10 mouse cellular contexts compared by ENCODE assay signal in genomic region chr17:30007883-30008282, GRCm38 (mm10). TPM values are rescaled to one million over a fixed set of nuclear protein-coding genes. Genes with fewer than 3 reads are reported as not detected.
DNase-seq lines count a peak whose midpoint lies in the region; ATAC-seq and TF ChIP-seq lines count a peak whose summit lies in the region.
"Had no signal": no experiment of that assay in that cellular context is flagged by ENCODE, and none has a peak within 500 bp of the region (broad histone marks: within the 10 kb centered on the region; RNA-seq: fewer than 3 reads in every experiment).

No protein-coding gene starts in this region.

- peak overlapping the region; percentile 61; the same call in 1 of the 2 replicates for H3K27ac ChIP-seq in layer of hippocampus, adult 2 months
- peak overlapping the region; percentile 47 for H3K27ac ChIP-seq in intestine, embryonic 14.5 days (ENCODE audit: low read depth)
- no peak overlapping the region for H3K27ac ChIP-seq in limb, embryonic 13.5 days
- peak overlapping the region; percentile 60 for H3K27ac ChIP-seq in olfactory bulb, adult 2 months (ENCODE audit: insufficient read depth, low read depth, low read length)

- H3K9ac ChIP-seq in intestine, embryonic 14.5 days (ENCODE audit: low read length): no peak overlapping the region
- H3K9ac ChIP-seq in limb, embryonic 13.5 days: no peak overlapping the region

- ATAC-seq in intestine, embryonic 14.5 days (replicated peaks; ENCODE audit: low FRiP score, low TSS enrichment, low read depth): no peak
- ATAC-seq in limb, embryonic 13.5 days (ENCODE audit: low FRiP score, low read depth): no peak
- no peak for ATAC-seq in inflammation-experienced regulatory T-cells, adult 6 months

- H3K27me3 ChIP-seq in intestine, embryonic 14.5 days (replicated peaks; ENCODE audit: control insufficient read depth, insufficient read depth, low read length): no peaks in the 10 kb centered on the region
- H3K27me3 ChIP-seq in limb, embryonic 13.5 days: no peaks in the 10 kb centered on the region

- no peak overlapping the region for H3K4me3 ChIP-seq in layer of hippocampus, adult 2 months
- H3K4me3 ChIP-seq in intestine, embryonic 14.5 days (ENCODE audit: low read depth, low read length): no peak overlapping the region
- H3K4me3 ChIP-seq in limb, embryonic 13.5 days: peak overlapping the region; percentile 2; the same call in 1 of the 2 replicates
- H3K4me3 ChIP-seq in olfactory bulb, adult 2 months (ENCODE audit: insufficient read depth, low read depth, low read length): peak overlapping the region; percentile 10; the same call in 1 of the 2 replicates
- H3K4me3 ChIP-seq: erythroblast, embryonic 14.5 days had no signal

- 39% methylated on average over 6 of the region's 6 CpGs for WGBS in intestine, embryonic 14.5 days
- 87% methylated on average over 6 of the region's 6 CpGs for WGBS in limb, embryonic 13.5 days
- WGBS in olfactory bulb, adult 2 months: 87% methylated on average over 6 of the region's 6 CpGs

- no peak for DNase-seq in layer of hippocampus, adult 2 months (ENCODE audit: low spot score in 2 of 2)
- no peak for DNase-seq in layer of hippocampus, adult 8-10 months (ENCODE audit: low spot score in 2 of 2)
- no peak for DNase-seq in intestine, embryonic 14.5 days (ENCODE audit: low spot score)
- DNase-seq in lung, adult 18-20 months: no peak
- DNase-seq in adipocyte (ENCODE audit: low spot score): no peak

- no peaks in the 10 kb centered on the region for H3K36me3 ChIP-seq in intestine, embryonic 14.5 days (ENCODE audit: control insufficient read depth, insufficient read depth, low read length)
- H3K36me3 ChIP-seq in limb, embryonic 13.5 days: peaks cover 9% of the 10 kb centered on the region; the same call in 1 of the 2 replicates

- no peak for TF ChIP-seq POLR2A in olfactory bulb, adult 2 months (IDR thresholded peaks at IDR 0.05; ENCODE audit: insufficient read depth, low read depth, low read length)

- no peak for TF ChIP-seq CTCF in layer of hippocampus, adult 2 months (conservative IDR thresholded peaks at IDR 0.05)
- no peak for TF ChIP-seq CTCF in olfactory bulb, adult 2 months (IDR thresholded peaks at IDR 0.05; ENCODE audit: insufficient read depth, low read depth, low read length)

- no peaks in the 10 kb centered on the region for H3K9me3 ChIP-seq in intestine, embryonic 14.5 days (ENCODE audit: control insufficient read depth, low read length)
- H3K9me3 ChIP-seq in limb, embryonic 13.5 days: no peaks in the 10 kb centered on the region
- H3K9me3 ChIP-seq: G1E had no signal

- peak overlapping the region; percentile 79 for H3K4me2 ChIP-seq in intestine, embryonic 14.5 days (ENCODE audit: low read length)
- peak overlapping the region; percentile 79 for H3K4me2 ChIP-seq in limb, embryonic 13.5 days (replicated peaks)

- H3K4me1 ChIP-seq in intestine, embryonic 14.5 days (replicated peaks; ENCODE audit: control insufficient read depth, insufficient read depth, low read length): peaks cover 39% of the 10 kb centered on the region
- H3K4me1 ChIP-seq in limb, embryonic 13.5 days: peaks cover 46% of the 10 kb centered on the region
- peaks cover 15% of the 10 kb centered on the region for H3K4me1 ChIP-seq in olfactory bulb, adult 2 months (ENCODE audit: control insufficient read depth, insufficient read depth, low read length)

RNA-seq across cellular contexts. Expression of gene Zfand3, which starts 3.4 kb away (rescaled TPM):
- total RNA-seq in layer of hippocampus, adult 2 months (2021): 100 to 1,000 TPM; 112 to 118 TPM
- total RNA-seq in layer of hippocampus, adult 8-10 months (2022): 100 to 1,000 TPM; 100 to 122 (median 109) TPM
- polyA plus RNA-seq in intestine, embryonic 14.5 days (2014; fragmentation: Nextera tagmentation; extraction: Ambion mirVana): 40.9 and 42.6 TPM in 2 replicates
- polyA plus RNA-seq in limb, embryonic 13.5 days (2015; fragmentation: Nextera tagmentation; extraction: Ambion mirVana): 63.0 and 63.2 TPM in 2 replicates
- not detected in 2 replicates for polyA plus RNA-seq in olfactory bulb, adult 2 months (2012; ENCODE audit: insufficient read depth, insufficient read length, low replicate concordance, missing spikeins)
- 10 to 100 TPM; 17.4 to 33.0 (median 17.9) TPM for polyA plus RNA-seq in inflammation-experienced regulatory T-cells, adult 6 months (2017; shearing (Covaris generic))

RNA-seq across cellular contexts. Expression of gene Mdga1, which starts 38.0 kb away (rescaled TPM):
- 10 to 100 TPM; 70.1 to 73.8 TPM for total RNA-seq in layer of hippocampus, adult 2 months (2021)
- total RNA-seq in layer of hippocampus, adult 8-10 months (2022): 10 to 100 TPM; 51.9 to 62.7 (median 57.1) TPM
- 1.5 and 1.7 TPM in 2 replicates for polyA plus RNA-seq in intestine, embryonic 14.5 days (2014; fragmentation: Nextera tagmentation; extraction: Ambion mirVana)
- 3.2 and 3.4 TPM in 2 replicates for polyA plus RNA-seq in limb, embryonic 13.5 days (2015; fragmentation: Nextera tagmentation; extraction: Ambion mirVana)
- polyA plus RNA-seq in olfactory bulb, adult 2 months (2012; ENCODE audit: insufficient read depth, insufficient read length, low replicate concordance, missing spikeins): not detected in 2 replicates
- not detected for polyA plus RNA-seq in inflammation-experienced regulatory T-cells, adult 6 months (2017; shearing (Covaris generic))

Comparison
In these comparisons a context has a peak if more than half of its experiments do, and no peak if none do; other contexts are left out.
1. H3K4me3 ChIP-seq: peak in limb, embryonic 13.5 days (single experiment) and olfactory bulb, adult 2 months (single experiment); none in layer of hippocampus, adult 2 months (single experiment) and intestine, embryonic 14.5 days (single experiment).